Mouse (Mus musculus): ENCODE measurements around the gene Dnmt3b.

- TF ChIP-seq CTCF (IDR thresholded peaks at IDR 0.05 in 2 of 3, conservative IDR thresholded peaks at IDR 0.05 in 1 of 3; ENCODE audit: control insufficient read depth in 1 of 3, insufficient read depth in 1 of 3, low read depth in 2 of 3, low read length in 3 of 3, poor library complexity in 1 of 3, severe bottlenecking in 1 of 3), result no peak
- no peak for TF ChIP-seq POLR2A (IDR thresholded peaks at IDR 0.05; ENCODE audit: control insufficient read depth in 1 of 2, insufficient read depth in 1 of 2, low read depth in 1 of 2, low read length in 2 of 2, poor library complexity in 1 of 2)
- TF ChIP-seq ZC3H11A (IDR thresholded peaks at IDR 0.05; ENCODE audit: low read depth, low read length), result no peak
- no peak for TF ChIP-seq CHD2 (IDR thresholded peaks at IDR 0.05; ENCODE audit: low read length)
- no peak for TF ChIP-seq MYB (IDR thresholded peaks at IDR 0.05; ENCODE audit: low read depth, low read length)
- no peak for TF ChIP-seq ETS1 (IDR thresholded peaks at IDR 0.05; ENCODE audit: low read depth, low read length)
- TF ChIP-seq HCFC1 (IDR thresholded peaks at IDR 0.05; ENCODE audit: low read depth, low read length), result no peak
- TF ChIP-seq MYC (IDR thresholded peaks at IDR 0.05; ENCODE audit: low read depth, low read length), result no peak
- TF ChIP-seq GABPA (IDR thresholded peaks at IDR 0.05; ENCODE audit: low read depth, low read length), result no peak
- no peak for TF ChIP-seq KAT2A (conservative IDR thresholded peaks at IDR 0.05; ENCODE audit: low read depth, low read length)
- TF ChIP-seq MAX (IDR thresholded peaks at IDR 0.05; ENCODE audit: low read length), result no peak
- TF ChIP-seq TCF12 (IDR thresholded peaks at IDR 0.05; ENCODE audit: low read depth, low read length), result no peak
- no peak for TF ChIP-seq E2F4 (IDR thresholded peaks at IDR 0.05; ENCODE audit: borderline replicate concordance, low read depth, low read length)
These were observed 26.8 kb upstream of the Dnmt3b start for GRCm38 (mm10) chr2:153622449-153622848.

All from MEL (cell line).